Mouse (Mus musculus) limb, embryonic 15.5 days (tissue): ENCODE data around the gene Itih2. TPM values are rescaled to one million over a fixed set of nuclear protein-coding genes. Genes with fewer than 3 reads are reported as not detected.

Experiments
- ATAC-seq: fragments of 200-750 bp; cut with Nextera tagmentation; 2 replicates; pipeline ENCODE4 v1.8.0; 2017; ENCODE audit warnings: low read depth, moderate TSS enrichment; ENCODE audit not compliant: insufficient number of reproducible peaks, low FRiP score, low TSS enrichment
- H3K27ac ChIP-seq: fragments of 300-500 bp; sonication (generic); 2 replicates; pipeline ENCODE4 v1.5.1; 2015; ENCODE audit warnings: moderate library complexity, mild to moderate bottlenecking, inconsistent platforms
- H3K27me3 ChIP-seq: fragments of 300-500 bp; sonication (generic); 2 replicates; pipeline ENCODE4 v1.6.1; 2015; ENCODE audit warnings: inconsistent platforms
- H3K36me3 ChIP-seq: fragments of 300-500 bp; sonication (generic); 2 replicates; pipeline ENCODE4 v1.6.1; 2015; ENCODE audit warnings: inconsistent platforms
- H3K4me1 ChIP-seq: fragments of 300-500 bp; sonication (generic); 2 replicates; pipeline ENCODE4 v1.6.1; 2015; ENCODE audit warnings: inconsistent platforms
- H3K4me2 ChIP-seq: fragments of 300-500 bp; sonication (generic); 2 replicates; pipeline ENCODE4 v1.6.1; 2015; ENCODE audit warnings: mild to moderate bottlenecking, inconsistent platforms
- H3K4me3 ChIP-seq: fragments of 300-500 bp; sonication (generic); 2 replicates; pipeline ENCODE4 v1.5.1; 2015; ENCODE audit warnings: mild to moderate bottlenecking, inconsistent platforms
- H3K9ac ChIP-seq: fragments of 300-500 bp; sonication (generic); 2 replicates; pipeline ENCODE4 v1.6.1; 2015; ENCODE audit warnings: inconsistent platforms
- H3K9me3 ChIP-seq: fragments of 300-500 bp; sonication (generic); 2 replicates; pipeline ENCODE4 v1.6.1; 2016; ENCODE audit warnings: inconsistent platforms
- WGBS: fragments of 180-500 bp; shearing (Covaris S2); methylation state at CpG from one replicate; pipeline ENCODE4 v1.1.7; 2015; 5-methylcytosine and 5-hydroxymethylcytosine counted together
- polyA plus RNA-seq: library from polyadenylated mRNA; unstranded; fragments of >200 nt; fragmentation: Nextera tagmentation; extraction: Ambion mirVana; gene quantifications from 2 replicates; pipeline ENCODE4 v1.2.1, GENCODE M21; 2015

The Itih2 gene
- polyA plus RNA-seq, 1 experiment from 2014 or later = 0.79 TPM

DNA sequence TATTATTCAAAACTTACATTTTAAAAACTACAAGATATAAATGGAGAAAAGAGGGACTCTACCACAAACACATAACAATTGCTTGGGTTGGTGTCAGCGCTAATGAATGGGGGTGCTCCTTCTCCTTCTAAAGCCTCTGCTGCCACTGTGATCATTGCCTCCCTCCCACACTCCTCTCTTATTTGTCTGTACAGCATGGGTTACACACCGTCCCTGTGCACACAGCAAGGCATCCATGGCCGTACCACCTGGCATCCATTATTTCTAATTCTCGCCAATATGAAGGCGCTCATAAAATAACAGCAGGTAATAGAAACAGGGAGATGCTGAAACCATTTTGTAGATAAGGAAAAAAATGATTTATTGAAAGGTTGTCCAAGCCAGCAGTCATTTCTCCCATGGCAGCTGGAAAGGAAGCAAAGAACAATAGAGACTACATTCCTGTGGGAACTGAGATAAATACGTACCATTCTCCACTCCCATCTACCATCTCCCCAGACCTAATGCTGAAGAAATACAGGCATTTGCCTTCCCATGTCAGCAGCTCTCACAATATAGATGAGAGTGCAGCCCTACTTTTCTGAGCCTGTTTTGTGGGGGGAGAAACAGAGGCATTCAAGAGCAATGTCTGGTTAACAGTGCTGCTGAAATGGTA lies 22.5 kb downstream of the Itih2 start:
- ATAC-seq = no peak
- H3K4me3 ChIP-seq = no peak overlapping the region
- no peak overlapping the region for H3K9ac ChIP-seq
- H3K27ac ChIP-seq = no peak overlapping the region
- H3K27me3 ChIP-seq = no peaks in the 10 kb centered on the region
- no peaks in the 10 kb centered on the region for H3K9me3 ChIP-seq
- WGBS = 40% methylated on average over 6 of the region's 6 CpGs
- no peaks in the 10 kb centered on the region for H3K36me3 ChIP-seq
- no peak overlapping the region for H3K4me2 ChIP-seq
- no peaks in the 10 kb centered on the region for H3K4me1 ChIP-seq

GRCm38 (mm10) chr2:10101180-10101579 lies 30.0 kb downstream of the Itih2 start:
- H3K27me3 ChIP-seq = no peaks in the 10 kb centered on the region
- ATAC-seq = no peak
- H3K36me3 ChIP-seq = no peaks in the 10 kb centered on the region
- H3K4me3 ChIP-seq = no peak overlapping the region
- WGBS = 43% methylated on average over 6 of the region's 6 CpGs
- H3K4me2 ChIP-seq = no peak overlapping the region
- H3K4me1 ChIP-seq = no peaks in the 10 kb centered on the region
- no peaks in the 10 kb centered on the region for H3K9me3 ChIP-seq
- H3K9ac ChIP-seq = no peak overlapping the region
- no peak overlapping the region for H3K27ac ChIP-seq

DNA sequence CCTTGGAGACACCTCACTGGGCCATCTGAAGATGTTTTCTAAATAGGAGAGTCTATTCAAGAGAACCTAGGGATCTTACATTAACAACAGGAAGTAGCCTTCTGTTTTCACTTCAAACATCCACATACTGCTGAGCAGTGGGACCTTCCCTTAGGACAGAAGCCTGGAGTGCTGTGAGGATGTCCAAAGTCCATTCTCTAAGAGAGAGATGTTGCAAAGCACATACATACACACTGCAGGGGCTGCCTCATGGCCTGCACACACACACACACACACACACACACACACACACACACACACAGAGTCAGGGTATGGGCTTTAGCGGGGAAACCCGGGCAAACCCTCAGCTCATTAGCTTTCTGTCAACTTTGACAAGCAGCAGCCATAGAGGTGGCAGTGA lies 30.7 kb downstream of the Itih2 start:
- Histone ChIP-seq H3K36me3 (no peaks in the 10 kb centered on the region), H3K9ac (no peak overlapping the region), H3K4me1 (no peaks in the 10 kb centered on the region), H3K4me3 (no peak overlapping the region), H3K9me3 (no peaks in the 10 kb centered on the region), H3K4me2 (no peak overlapping the region), H3K27me3 (no peaks in the 10 kb centered on the region), H3K27ac (no peak overlapping the region)
- WGBS = 93% methylated on average over 2 of the region's 2 CpGs
- ATAC-seq = no peak

- ATAC-seq = no peak
- Histone ChIP-seq H3K9ac (no peak overlapping the region), H3K4me1 (no peaks in the 10 kb centered on the region), H3K9me3 (no peaks in the 10 kb centered on the region), H3K4me3 (no peak overlapping the region), H3K27ac (no peak overlapping the region), H3K4me2 (no peak overlapping the region), H3K27me3 (no peaks in the 10 kb centered on the region), H3K36me3 (0 out of 2 replicates have a peak, but pooled peaks cover 4% of the 10 kb centered on the region)
- WGBS = 32% methylated on average over 9 of the region's 9 CpGs
Observed at GRCm38 (mm10) chr2:10098598-10099215, 32.5 kb downstream of the Itih2 start.

DNA sequence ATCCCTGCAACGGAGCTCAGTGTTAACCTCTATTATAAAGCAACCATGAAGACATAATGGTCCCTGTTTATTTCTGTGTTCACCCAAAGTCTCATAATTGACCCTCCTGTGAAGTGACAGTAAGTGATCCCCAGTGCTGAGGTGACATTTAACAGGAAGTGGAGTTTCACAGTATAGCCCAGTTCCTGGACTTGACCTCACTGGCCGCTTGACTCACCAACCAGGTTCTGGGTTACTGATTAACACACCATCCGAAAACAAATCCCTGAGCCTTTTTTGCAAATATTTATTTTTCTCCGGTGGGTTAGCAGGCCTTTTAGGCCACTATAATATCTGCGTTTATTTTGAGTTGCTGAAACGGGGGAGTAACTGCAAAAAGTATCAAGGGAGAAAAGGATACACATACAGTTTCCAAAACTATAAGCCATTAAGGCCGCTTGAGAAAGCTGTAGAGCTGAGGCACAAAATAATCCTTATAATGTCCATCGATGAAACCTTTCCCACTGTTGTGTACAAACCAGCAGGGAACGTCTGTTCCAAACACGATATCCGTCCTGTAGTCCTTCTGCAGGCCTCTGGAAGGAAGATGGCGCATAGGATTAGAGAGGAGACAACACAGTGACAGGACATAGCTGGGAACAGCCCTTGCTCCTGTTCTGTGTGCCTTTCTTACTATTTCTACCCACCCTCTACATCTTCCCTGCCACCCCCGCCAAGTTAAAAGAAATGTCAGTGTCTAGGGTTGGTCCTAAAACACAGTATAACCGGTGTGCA lies 36.7 kb downstream of the Itih2 start:
- no peak for ATAC-seq
- no peak overlapping the region for H3K27ac ChIP-seq
- H3K4me3 ChIP-seq = no peak overlapping the region
- no peak overlapping the region for H3K4me2 ChIP-seq
- H3K36me3 ChIP-seq = peaks cover 38% of the 10 kb centered on the region
- WGBS = 86% methylated on average over 14 of the region's 14 CpGs
- no peaks in the 10 kb centered on the region for H3K27me3 ChIP-seq
- no peaks in the 10 kb centered on the region for H3K9me3 ChIP-seq
- H3K9ac ChIP-seq = no peak overlapping the region
- H3K4me1 ChIP-seq = no peaks in the 10 kb centered on the region

GRCm38 (mm10) chr2:10087256-10087850 lies 43.8 kb downstream of the Itih2 start:
- Histone ChIP-seq H3K27me3 (no peaks in the 10 kb centered on the region), H3K36me3 (peaks cover 46% of the 10 kb centered on the region), H3K27ac (no peak overlapping the region), H3K9me3 (no peaks in the 10 kb centered on the region), H3K9ac (no peak overlapping the region), H3K4me3 (no peak overlapping the region), H3K4me1 (0 out of 2 replicates have a peak, but pooled peaks cover 2% of the 10 kb centered on the region), H3K4me2 (no peak overlapping the region)
- WGBS = 87% methylated on average over 8 of the region's 8 CpGs
- ATAC-seq = no peak

DNA sequence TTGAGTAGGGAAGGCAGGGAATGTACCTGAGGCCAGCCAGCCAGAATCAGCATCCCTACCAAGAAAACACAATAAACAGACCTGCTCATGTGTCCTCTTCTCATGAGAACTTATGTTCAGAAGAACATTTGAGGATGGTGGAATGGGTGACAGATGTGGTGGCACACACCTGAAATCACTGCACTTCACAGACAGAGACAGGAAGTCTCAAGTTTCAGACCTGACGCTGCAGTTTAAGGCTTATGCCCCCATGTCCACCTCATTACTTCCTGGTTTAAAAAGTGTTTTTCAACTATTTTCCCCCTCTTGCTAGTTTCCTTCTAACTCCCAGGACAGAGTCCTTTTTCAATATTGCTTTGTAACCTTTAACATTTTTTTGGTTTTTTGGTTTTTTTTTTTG lies 48.5 kb downstream of the Itih2 start:
- no peaks in the 10 kb centered on the region for H3K27me3 ChIP-seq
- no peak overlapping the region for H3K4me3 ChIP-seq
- peaks cover 15% of the 10 kb centered on the region for H3K36me3 ChIP-seq
- no peak overlapping the region for H3K9ac ChIP-seq
- no peak for ATAC-seq
- H3K4me2 ChIP-seq = no peak overlapping the region
- WGBS = 38% methylated on average over 1 of the region's 1 CpGs
- H3K9me3 ChIP-seq = no peaks in the 10 kb centered on the region
- H3K4me1 ChIP-seq = peaks cover 25% of the 10 kb centered on the region
- no peak overlapping the region for H3K27ac ChIP-seq

DNA sequence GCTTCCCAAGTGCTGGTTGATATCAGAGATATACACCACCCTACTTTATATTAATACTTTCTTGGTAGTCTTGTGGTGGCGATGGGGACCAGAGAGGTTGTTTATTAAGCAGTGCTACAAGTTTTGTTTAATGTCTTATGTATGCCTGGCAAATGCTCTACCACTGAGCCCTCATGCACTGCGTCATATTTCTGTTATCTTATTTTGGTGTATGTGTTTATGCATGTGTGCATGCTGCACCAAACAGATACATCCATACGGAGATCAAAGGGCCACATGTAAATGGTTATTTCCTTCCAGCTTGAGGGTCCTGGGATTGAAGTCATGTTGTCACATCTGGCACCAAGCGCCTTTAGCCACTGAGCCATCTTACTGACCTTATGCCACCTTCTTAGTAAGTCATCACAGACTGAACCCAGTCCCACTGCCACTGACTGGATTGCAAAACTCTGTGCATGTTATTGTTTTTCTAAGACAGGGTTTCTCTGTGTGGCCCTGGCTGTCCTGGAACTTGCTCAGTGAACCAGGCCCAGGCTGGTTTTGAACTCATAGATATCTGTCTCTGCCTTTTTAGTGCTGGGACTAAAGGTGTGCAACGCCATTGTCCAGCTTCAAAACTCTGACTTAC lies 49.6 kb downstream of the Itih2 start:
- H3K4me1 ChIP-seq = peaks cover 28% of the 10 kb centered on the region
- WGBS = 86% methylated on average over 5 of the region's 5 CpGs
- no peak overlapping the region for H3K27ac ChIP-seq
- no peaks in the 10 kb centered on the region for H3K9me3 ChIP-seq
- H3K36me3 ChIP-seq = peaks cover 5% of the 10 kb centered on the region
- peak overlapping the region; percentile 96 for H3K4me3 ChIP-seq
- ATAC-seq = no peak
- peak overlapping the region; percentile 59 for H3K4me2 ChIP-seq
- no peak overlapping the region for H3K9ac ChIP-seq
- no peaks in the 10 kb centered on the region for H3K27me3 ChIP-seq

- H3K4me2 ChIP-seq = peak within 1 kb of the TSS; percentile 59
- no peaks in the 10 kb centered on the region for H3K9me3 ChIP-seq
- peaks cover 30% of the 10 kb centered on the region for H3K4me1 ChIP-seq
- H3K27me3 ChIP-seq = no peaks in the 10 kb centered on the region
- peak within 1 kb of the TSS; percentile 99 for H3K9ac ChIP-seq
- H3K36me3 ChIP-seq = no peaks in the 10 kb centered on the region; the same call in 1 of the 2 replicates
- under 1% methylated on average over 61 of the region's 61 CpGs for WGBS
- peak within 1 kb of the TSS; percentile 96 for H3K4me3 ChIP-seq
- peak; percentile 96 for ATAC-seq
- H3K27ac ChIP-seq = peak within 1 kb of the TSS; percentile 94
Observed at GRCm38 (mm10) chr2:10080310-10081010, 50.7 kb downstream of the Itih2 start, which contains the start of the genes Atp5c1 and Kin. Gene Atp5c1 (minus strand): TSS chr2:10080510. Gene Kin (plus strand): TSS chr2:10080593.

DNA sequence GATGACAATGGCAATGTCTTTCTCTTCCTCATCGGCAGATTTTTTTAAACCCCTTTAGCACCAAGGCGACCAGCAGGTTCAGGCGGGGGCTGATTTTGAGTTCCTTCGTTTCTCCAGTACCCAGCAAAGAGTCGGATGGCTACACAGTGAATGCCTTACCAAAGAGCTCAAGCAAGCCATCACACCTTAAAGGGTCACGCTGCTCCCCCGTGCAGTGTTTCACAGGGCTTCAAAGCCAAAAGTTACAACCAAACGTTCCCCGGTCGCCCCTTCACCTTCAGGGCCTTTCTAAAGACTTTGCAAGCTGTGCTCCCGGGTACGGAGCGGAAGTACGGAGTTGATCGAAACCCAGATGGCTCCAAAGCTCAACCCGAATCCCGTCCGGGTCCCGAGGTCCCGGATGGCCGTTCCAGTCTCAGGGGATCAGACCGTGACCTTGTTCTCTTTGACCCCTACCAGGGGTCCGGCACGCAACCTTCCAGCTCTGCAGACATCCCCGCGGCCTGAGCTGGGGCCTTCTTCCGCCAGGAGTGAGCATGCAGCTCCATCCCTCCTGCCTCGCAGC lies 51.4 kb downstream of the Itih2 start:
- Histone ChIP-seq H3K4me3 (peak overlapping the region; percentile 96), H3K36me3 (no peaks in the 10 kb centered on the region; the same call in 1 of the 2 replicates), H3K27me3 (no peaks in the 10 kb centered on the region), H3K4me2 (peak overlapping the region; percentile 44), H3K4me1 (peaks cover 30% of the 10 kb centered on the region), H3K27ac (peak overlapping the region; percentile 94), H3K9me3 (no peaks in the 10 kb centered on the region), H3K9ac (peak overlapping the region; percentile 99)
- ATAC-seq = no peak; the same call in 1 of the 2 replicates
- 0% methylated on average over 28 of the region's 28 CpGs for WGBS

DNA sequence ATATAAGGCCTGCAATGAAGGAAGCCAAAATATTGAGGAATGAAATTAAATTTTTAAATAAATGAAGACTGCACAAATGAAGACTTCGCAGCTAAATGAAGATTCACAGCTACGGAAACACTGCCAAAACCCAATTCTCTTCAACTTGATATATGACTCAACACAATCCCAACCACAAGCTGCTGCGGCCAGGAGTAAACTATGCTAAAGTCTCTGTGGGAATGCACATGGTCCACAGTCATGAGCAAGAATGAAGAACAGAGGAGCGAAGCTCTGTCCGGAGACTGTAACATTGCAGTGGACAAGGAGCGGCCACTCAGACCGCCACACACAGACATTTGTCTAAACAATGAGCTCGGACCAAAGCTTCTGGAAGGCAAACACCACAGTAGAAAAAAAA lies 54.5 kb downstream of the Itih2 start:
- no peak overlapping the region for H3K4me3 ChIP-seq
- H3K27ac ChIP-seq = no peak overlapping the region
- no peaks in the 10 kb centered on the region for H3K9me3 ChIP-seq
- H3K4me1 ChIP-seq = peaks cover 25% of the 10 kb centered on the region
- ATAC-seq = no peak
- WGBS = 90% methylated on average over 8 of the region's 8 CpGs
- H3K9ac ChIP-seq = no peak overlapping the region
- no peaks in the 10 kb centered on the region for H3K27me3 ChIP-seq
- 0 out of 2 replicates have a peak, but pooled peaks cover 7% of the 10 kb centered on the region for H3K36me3 ChIP-seq
- H3K4me2 ChIP-seq = no peak overlapping the region
